Mouse (Mus musculus): ENCODE results near the gene Fam222b. TPM values are rescaled to one million over a fixed set of nuclear protein-coding genes. Genes with fewer than 3 reads are reported as not detected.

The Fam222b gene
- polyA plus RNA-seq, 1 experiment from 2014 or later: 22.3 TPM

GRCm38 (mm10) chr11:78176402-78176862 is 82.0 kb downstream of the Fam222b start, which contains the start of the genes Nek8 and Tlcd1:
TSS of gene Nek8 (minus strand) at chr11:78176675.
TSS of gene Tlcd1 (plus strand) at chr11:78176711.
- WGBS: under 1% methylated on average over 32 of the region's 32 CpGs
- Histone ChIP-seq H3K9me3 (replicated peaks; ENCODE audit: control insufficient read depth, low read length) (no peaks in the 10 kb centered on the region), H3K27ac (ENCODE audit: low read depth, low read length) (no peak within 1 kb of the TSS; the same call in 1 of the 2 replicates), H3K4me3 (ENCODE audit: low read depth, low read length) (peak within 1 kb of the TSS; percentile 44), H3K27me3 (replicated peaks; ENCODE audit: control insufficient read depth, insufficient read depth, low read length) (no peaks in the 10 kb centered on the region), H3K4me2 (ENCODE audit: low read length) (peak within 1 kb of the TSS; percentile 89), H3K36me3 (ENCODE audit: control insufficient read depth, insufficient read depth, low read length) (peaks cover 23% of the 10 kb centered on the region), H3K4me1 (ENCODE audit: control insufficient read depth, insufficient read depth, low read length) (peaks cover 16% of the 10 kb centered on the region), H3K9ac (ENCODE audit: low read length) (peak within 1 kb of the TSS; percentile 49)
- ATAC-seq (peak; percentile 68), DNase-seq (ENCODE audit: low spot score) (peak; percentile 94)

GRCm38 (mm10) chr11:78176905-78177331 is 82.5 kb downstream of the Fam222b start:
- DNase-seq (ENCODE audit: low spot score) (no peak), ATAC-seq (no peak)
- Histone ChIP-seq H3K4me3 (ENCODE audit: low read depth, low read length) (peak overlapping the region; percentile 44), H3K27ac (ENCODE audit: low read depth, low read length) (no peak overlapping the region), H3K9me3 (replicated peaks; ENCODE audit: control insufficient read depth, low read length) (no peaks in the 10 kb centered on the region), H3K36me3 (ENCODE audit: control insufficient read depth, insufficient read depth, low read length) (peaks cover 28% of the 10 kb centered on the region), H3K9ac (ENCODE audit: low read length) (peak overlapping the region; percentile 49; the same call in 1 of the 2 replicates), H3K4me2 (ENCODE audit: low read length) (peak overlapping the region; percentile 89), H3K4me1 (ENCODE audit: control insufficient read depth, insufficient read depth, low read length) (peaks cover 19% of the 10 kb centered on the region), H3K27me3 (replicated peaks; ENCODE audit: control insufficient read depth, insufficient read depth, low read length) (no peaks in the 10 kb centered on the region)
- under 1% methylated on average over 23 of the region's 23 CpGs for WGBS

GRCm38 (mm10) chr11:78177437-78177836 is 83.0 kb downstream of the Fam222b start:
- Histone ChIP-seq H3K4me3 (ENCODE audit: low read depth, low read length) (peak overlapping the region; percentile 44), H3K9ac (ENCODE audit: low read length) (no peak overlapping the region), H3K4me2 (ENCODE audit: low read length) (peak overlapping the region; percentile 89), H3K9me3 (replicated peaks; ENCODE audit: control insufficient read depth, low read length) (no peaks in the 10 kb centered on the region), H3K36me3 (ENCODE audit: control insufficient read depth, insufficient read depth, low read length) (peaks cover 32% of the 10 kb centered on the region), H3K4me1 (ENCODE audit: control insufficient read depth, insufficient read depth, low read length) (peaks cover 25% of the 10 kb centered on the region), H3K27ac (ENCODE audit: low read depth, low read length) (no peak overlapping the region), H3K27me3 (replicated peaks; ENCODE audit: control insufficient read depth, insufficient read depth, low read length) (no peaks in the 10 kb centered on the region)
- WGBS: 2% methylated on average over 10 of the region's 10 CpGs
- ATAC-seq (no peak), DNase-seq (ENCODE audit: low spot score) (no peak)

GRCm38 (mm10) chr11:78177903-78178858 is 83.7 kb downstream of the Fam222b start:
- peak overlapping the region; percentile 89 for H3K4me2 ChIP-seq (ENCODE audit: low read length)
- peaks cover 32% of the 10 kb centered on the region for H3K36me3 ChIP-seq (ENCODE audit: control insufficient read depth, insufficient read depth, low read length)
- H3K9ac ChIP-seq (ENCODE audit: low read length): peak overlapping the region; percentile 69
- H3K27me3 ChIP-seq (replicated peaks; ENCODE audit: control insufficient read depth, insufficient read depth, low read length): no peaks in the 10 kb centered on the region
- H3K4me1 ChIP-seq (ENCODE audit: control insufficient read depth, insufficient read depth, low read length): peaks cover 25% of the 10 kb centered on the region
- peak overlapping the region; percentile 78 for H3K27ac ChIP-seq (ENCODE audit: low read depth, low read length)
- under 1% methylated on average over 72 of the region's 84 CpGs for WGBS
- peak overlapping the region; percentile 44 for H3K4me3 ChIP-seq (ENCODE audit: low read depth, low read length)
- ATAC-seq (peak; percentile 87), DNase-seq (ENCODE audit: low spot score) (peak; percentile 96)
- no peaks in the 10 kb centered on the region for H3K9me3 ChIP-seq (replicated peaks; ENCODE audit: control insufficient read depth, low read length)

- peak overlapping the region; percentile 69 for H3K9ac ChIP-seq (ENCODE audit: low read length)
- 1% methylated on average over 29 of the region's 29 CpGs for WGBS
- H3K27me3 ChIP-seq (replicated peaks; ENCODE audit: control insufficient read depth, insufficient read depth, low read length): no peaks in the 10 kb centered on the region
- no peaks in the 10 kb centered on the region for H3K9me3 ChIP-seq (replicated peaks; ENCODE audit: control insufficient read depth, low read length)
- DNase-seq (ENCODE audit: low spot score) (peak; percentile 85), ATAC-seq (peak; percentile 1; the same call in 1 of the 2 replicates)
- H3K27ac ChIP-seq (ENCODE audit: low read depth, low read length): peak overlapping the region; percentile 78
- H3K36me3 ChIP-seq (ENCODE audit: control insufficient read depth, insufficient read depth, low read length): peaks cover 32% of the 10 kb centered on the region
- peaks cover 27% of the 10 kb centered on the region for H3K4me1 ChIP-seq (ENCODE audit: control insufficient read depth, insufficient read depth, low read length)
- H3K4me3 ChIP-seq (ENCODE audit: low read depth, low read length): peak overlapping the region; percentile 44
- H3K4me2 ChIP-seq (ENCODE audit: low read length): peak overlapping the region; percentile 89
Observed at GRCm38 (mm10) chr11:78178859-78179437, 84.5 kb downstream of the Fam222b start.

- H3K4me2 ChIP-seq (ENCODE audit: low read length): peak overlapping the region; percentile 89
- DNase-seq (ENCODE audit: low spot score) (no peak), ATAC-seq (no peak)
- H3K9ac ChIP-seq (ENCODE audit: low read length): peak overlapping the region; percentile 69
- peaks cover 32% of the 10 kb centered on the region for H3K36me3 ChIP-seq (ENCODE audit: control insufficient read depth, insufficient read depth, low read length)
- peak overlapping the region; percentile 78 for H3K27ac ChIP-seq (ENCODE audit: low read depth, low read length)
- H3K4me3 ChIP-seq (ENCODE audit: low read depth, low read length): peak overlapping the region; percentile 44; the same call in 1 of the 2 replicates
- H3K27me3 ChIP-seq (replicated peaks; ENCODE audit: control insufficient read depth, insufficient read depth, low read length): no peaks in the 10 kb centered on the region
- peaks cover 29% of the 10 kb centered on the region for H3K4me1 ChIP-seq (ENCODE audit: control insufficient read depth, insufficient read depth, low read length)
- WGBS: 30% methylated on average over 8 of the region's 8 CpGs
- no peaks in the 10 kb centered on the region for H3K9me3 ChIP-seq (replicated peaks; ENCODE audit: control insufficient read depth, low read length)
Observed at GRCm38 (mm10) chr11:78179438-78179999, 85.1 kb downstream of the Fam222b start.

GRCm38 (mm10) chr11:78180081-78180761 is 85.8 kb downstream of the Fam222b start:
- 82% methylated on average over 6 of the region's 6 CpGs for WGBS

GRCm38 (mm10) chr11:78181830-78182357 is 87.4 kb downstream of the Fam222b start:
- Histone ChIP-seq H3K9ac (ENCODE audit: low read length) (peak overlapping the region; percentile 94; the same call in 1 of the 2 replicates), H3K4me3 (ENCODE audit: low read depth, low read length) (peak overlapping the region; percentile 83), H3K27ac (ENCODE audit: low read depth, low read length) (no peak overlapping the region), H3K4me1 (ENCODE audit: control insufficient read depth, insufficient read depth, low read length) (peaks cover 27% of the 10 kb centered on the region), H3K36me3 (ENCODE audit: control insufficient read depth, insufficient read depth, low read length) (peaks cover 32% of the 10 kb centered on the region), H3K4me2 (ENCODE audit: low read length) (peak overlapping the region; percentile 79), H3K9me3 (replicated peaks; ENCODE audit: control insufficient read depth, low read length) (no peaks in the 10 kb centered on the region), H3K27me3 (replicated peaks; ENCODE audit: control insufficient read depth, insufficient read depth, low read length) (no peaks in the 10 kb centered on the region)
- ATAC-seq (no peak), DNase-seq (ENCODE audit: low spot score) (no peak)
- WGBS: 57% methylated on average over 2 of the region's 2 CpGs

More at GRCm38 (mm10) chr11:78180081-78180761, 85.8 kb downstream of the Fam222b start:
- H3K27ac ChIP-seq (ENCODE audit: low read depth, low read length): no peak overlapping the region
- H3K4me2 ChIP-seq (ENCODE audit: low read length): no peak overlapping the region
- H3K9ac ChIP-seq (ENCODE audit: low read length): no peak overlapping the region
- H3K27me3 ChIP-seq (replicated peaks; ENCODE audit: control insufficient read depth, insufficient read depth, low read length): no peaks in the 10 kb centered on the region
- H3K36me3 ChIP-seq (ENCODE audit: control insufficient read depth, insufficient read depth, low read length): peaks cover 32% of the 10 kb centered on the region
- peaks cover 29% of the 10 kb centered on the region for H3K4me1 ChIP-seq (ENCODE audit: control insufficient read depth, insufficient read depth, low read length)
- H3K4me3 ChIP-seq (ENCODE audit: low read depth, low read length): no peak overlapping the region
- DNase-seq (ENCODE audit: low spot score) (no peak), ATAC-seq (no peak)
- no peaks in the 10 kb centered on the region for H3K9me3 ChIP-seq (replicated peaks; ENCODE audit: control insufficient read depth, low read length)
